Mouse (Mus musculus) heart, postnatal 0 days (tissue): ENCODE measurements at regions not wholly inside any gene's neighbourhood (a gene's known extent, or its start where the extent isn't known, plus 50 kb on each side); places are given as distances from the start of the nearest gene placed in this dataset.

Experiments
- ATAC-seq: fragments of 200-750 bp; cut with Nextera tagmentation; 2 replicates; pipeline ENCODE4 v1.8.0; 2017; ENCODE audit warnings: low read depth, moderate number of reproducible peaks, moderate library complexity; ENCODE audit not compliant: insufficient read depth
- DNase-seq: peaks from one replicate; pipeline ENCODE4 v3.0.0-alpha.2; 2016; ENCODE audit warnings: low spot score
- H3K27ac ChIP-seq: fragments of 300-500 bp; sonication (generic); 2 replicates; pipeline ENCODE4 v1.5.1; 2014; ENCODE audit warnings: low read depth, mild to moderate bottlenecking
- H3K27me3 ChIP-seq: fragments of 300-500 bp; sonication (generic); 2 replicates; pipeline ENCODE4 v1.6.1; 2014; ENCODE audit warnings: low read length, mixed read lengths; ENCODE audit not compliant: control insufficient read depth, insufficient read depth
- H3K36me3 ChIP-seq: fragments of 300-500 bp; sonication (generic); replicated peaks from 2 replicates; pipeline ENCODE4 v1.6.1; 2014; ENCODE audit warnings: low read length, mixed read lengths; ENCODE audit not compliant: control insufficient read depth, insufficient read depth
- H3K4me1 ChIP-seq: fragments of 300-500 bp; sonication (generic); 2 replicates; pipeline ENCODE4 v1.6.1; 2014; ENCODE audit warnings: antibody characterized with exemption; ENCODE audit not compliant: control insufficient read depth, insufficient read depth
- H3K4me2 ChIP-seq: fragments of 300-500 bp; sonication (generic); 2 replicates; pipeline ENCODE4 v1.6.1; 2014; ENCODE audit warnings: low read depth, mild to moderate bottlenecking, low read length, moderate library complexity
- H3K4me3 ChIP-seq: fragments of 300-500 bp; sonication (generic); 2 replicates; pipeline ENCODE4 v1.5.1; 2014; ENCODE audit warnings: low read depth, low read length
- H3K9ac ChIP-seq: fragments of 300-500 bp; sonication (generic); replicated peaks from 2 replicates; pipeline ENCODE4 v1.6.1; 2014; ENCODE audit warnings: low read depth, low read length, mixed read lengths
- H3K9me3 ChIP-seq: fragments of 300-500 bp; sonication (generic); replicated peaks from 2 replicates; pipeline ENCODE4 v1.6.1; 2016; ENCODE audit warnings: low read length; ENCODE audit not compliant: control insufficient read depth
- CTCF ChIP-seq: IDR thresholded peaks from 2 replicates; pipeline ENCODE4 v1.5.1; 2016; ENCODE audit warnings: antibody characterized with exemption, control low read depth, low read depth
- EP300 ChIP-seq: IDR thresholded peaks from 2 replicates; pipeline ENCODE4 v1.6.1; 2016; ENCODE audit warnings: antibody characterized with exemption, low read depth
- WGBS: fragments of 180-500 bp; shearing (Covaris S2); extraction: QIAGEN DNeasy Blood & Tissue Kit; methylation state at CpG from one replicate; pipeline ENCODE4 v1.1.7; 2014; 5-methylcytosine and 5-hydroxymethylcytosine counted together

DNA sequence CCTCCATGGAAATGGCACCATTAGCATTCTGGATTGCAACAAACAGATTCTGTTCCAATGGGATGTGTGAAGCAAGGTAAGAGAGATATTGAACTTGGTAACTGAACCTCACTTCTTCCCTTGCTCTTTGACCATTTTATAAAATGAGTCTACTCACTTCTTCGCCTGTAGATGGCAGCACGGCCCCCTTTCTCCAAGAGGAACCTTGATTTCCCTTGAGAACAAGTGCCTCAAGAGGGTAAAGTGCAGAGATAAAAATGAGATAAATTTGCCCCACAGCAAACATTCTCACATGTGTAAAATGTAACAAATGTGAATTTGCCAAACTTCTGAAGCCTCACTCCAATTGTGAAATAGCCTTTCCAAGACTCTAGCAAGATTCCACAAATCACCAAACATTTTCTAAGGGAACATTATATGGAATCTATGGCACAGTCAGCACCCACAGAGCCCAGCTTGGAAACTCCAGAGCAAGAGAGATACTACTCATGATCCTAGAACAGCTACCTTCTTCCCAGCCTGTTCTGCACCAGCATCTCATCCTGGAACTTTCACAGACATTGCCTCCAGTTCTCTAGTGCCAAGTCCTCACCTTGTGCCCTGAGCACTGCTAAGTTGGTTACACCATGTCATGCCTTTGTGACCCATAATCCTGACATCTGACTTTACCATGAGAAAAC, 60.3 kb upstream of the Trabd2b start:
- WGBS = 4% methylated on average over 2 of the region's 2 CpGs
- ATAC-seq (no peak), DNase-seq (no peak)
- Histone ChIP-seq H3K9ac (no peak overlapping the region), H3K4me3 (no peak overlapping the region), H3K36me3 (no peaks in the 10 kb centered on the region), H3K4me2 (no peak overlapping the region), H3K9me3 (no peaks in the 10 kb centered on the region), H3K27me3 (peaks cover 10% of the 10 kb centered on the region), H3K27ac (no peak overlapping the region), H3K4me1 (no peaks in the 10 kb centered on the region)
- TF ChIP-seq EP300 = no peak
- TF ChIP-seq CTCF = peak; percentile 79

DNA sequence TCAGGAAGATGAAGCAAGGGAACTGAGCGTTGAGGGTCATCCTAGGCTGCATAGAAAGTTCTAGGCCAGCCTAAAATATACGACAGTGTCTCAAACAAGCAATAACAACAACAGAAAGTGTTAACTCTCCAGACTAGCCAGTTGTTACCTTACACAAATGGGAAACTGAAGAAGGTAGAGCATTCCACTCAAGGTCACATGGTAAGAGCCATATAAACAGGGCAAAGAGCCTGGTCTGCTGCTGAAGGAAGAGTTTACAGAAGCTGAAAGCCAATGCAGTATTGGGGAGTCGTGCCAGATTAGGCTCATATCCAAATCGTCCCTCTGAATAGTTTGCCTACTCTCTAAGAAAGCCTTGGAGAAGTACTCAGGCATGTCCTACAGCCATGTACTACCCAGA, 59.6 kb upstream of the Trabd2b start:
- no peaks in the 10 kb centered on the region for H3K9me3 ChIP-seq
- DNase-seq (no peak), ATAC-seq (no peak)
- TF ChIP-seq CTCF (no peak), EP300 (no peak)
- WGBS = 66% methylated on average over 4 of the region's 4 CpGs
- no peak overlapping the region for H3K9ac ChIP-seq
- H3K27me3 ChIP-seq = peaks cover 10% of the 10 kb centered on the region
- H3K4me3 ChIP-seq = no peak overlapping the region
- H3K36me3 ChIP-seq = no peaks in the 10 kb centered on the region
- no peaks in the 10 kb centered on the region for H3K4me1 ChIP-seq
- no peak overlapping the region for H3K4me2 ChIP-seq
- H3K27ac ChIP-seq = no peak overlapping the region

DNA sequence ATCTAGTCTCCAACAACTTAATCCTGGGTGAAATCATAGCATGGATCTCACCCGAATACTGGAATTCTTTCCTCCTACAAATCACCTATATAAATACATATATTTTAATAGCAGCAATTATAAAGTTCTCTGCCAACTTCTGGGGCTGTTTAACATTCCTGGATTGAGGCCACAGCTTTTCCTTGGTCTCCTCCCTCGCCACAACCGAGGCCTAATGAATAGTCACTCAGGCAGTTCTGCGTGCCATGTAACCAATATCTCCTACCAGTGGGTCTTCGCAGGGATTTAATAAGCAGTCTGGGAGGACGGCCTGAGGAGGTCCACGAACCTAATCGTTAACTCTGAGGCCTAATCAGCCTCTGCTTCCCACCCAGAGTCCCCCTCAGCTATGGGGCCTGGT, 56.9 kb upstream of the Trabd2b start:
- 68% methylated on average over 8 of the region's 8 CpGs for WGBS
- no peak for DNase-seq
- Histone ChIP-seq H3K27me3 (peaks cover 13% of the 10 kb centered on the region), H3K27ac (no peak overlapping the region), H3K4me1 (no peaks in the 10 kb centered on the region), H3K36me3 (no peaks in the 10 kb centered on the region), H3K9me3 (no peaks in the 10 kb centered on the region), H3K9ac (no peak overlapping the region), H3K4me2 (no peak overlapping the region), H3K4me3 (no peak overlapping the region)
- ATAC-seq = no peak
- TF ChIP-seq EP300 = no peak
- TF ChIP-seq CTCF = no peak

DNA sequence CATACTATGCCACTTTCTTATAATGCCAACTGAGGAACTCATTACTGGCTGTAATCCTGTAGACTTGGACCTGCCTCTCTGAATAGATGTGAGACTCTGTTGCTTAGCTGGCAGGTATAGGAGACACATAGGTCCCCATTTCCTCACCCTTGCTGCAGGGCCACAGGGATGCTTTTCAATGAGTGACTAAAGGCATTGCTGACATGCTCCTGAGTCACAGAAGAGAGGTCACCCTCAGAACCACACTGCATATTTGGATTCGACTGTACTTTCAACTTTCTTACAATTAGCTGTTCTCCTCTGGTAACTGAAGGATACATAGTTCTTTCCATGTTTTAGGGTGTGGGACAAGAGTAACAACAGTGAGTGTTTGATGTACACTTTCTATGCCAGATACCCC, 55.2 kb upstream of the Trabd2b start:
- 0 out of 2 replicates have a peak, but pooled peaks cover 6% of the 10 kb centered on the region for H3K27me3 ChIP-seq
- H3K4me2 ChIP-seq = no peak overlapping the region
- ATAC-seq = no peak
- no peak overlapping the region for H3K27ac ChIP-seq
- H3K4me1 ChIP-seq = 0 out of 2 replicates have a peak, but pooled peaks cover under 1% of the 10 kb centered on the region
- DNase-seq = no peak
- TF ChIP-seq EP300 (no peak), CTCF (no peak)
- no peaks in the 10 kb centered on the region for H3K9me3 ChIP-seq
- H3K36me3 ChIP-seq = no peaks in the 10 kb centered on the region
- H3K4me3 ChIP-seq = no peak overlapping the region
- H3K9ac ChIP-seq = no peak overlapping the region
- 56% methylated on average over 1 of the region's 1 CpGs for WGBS

DNA sequence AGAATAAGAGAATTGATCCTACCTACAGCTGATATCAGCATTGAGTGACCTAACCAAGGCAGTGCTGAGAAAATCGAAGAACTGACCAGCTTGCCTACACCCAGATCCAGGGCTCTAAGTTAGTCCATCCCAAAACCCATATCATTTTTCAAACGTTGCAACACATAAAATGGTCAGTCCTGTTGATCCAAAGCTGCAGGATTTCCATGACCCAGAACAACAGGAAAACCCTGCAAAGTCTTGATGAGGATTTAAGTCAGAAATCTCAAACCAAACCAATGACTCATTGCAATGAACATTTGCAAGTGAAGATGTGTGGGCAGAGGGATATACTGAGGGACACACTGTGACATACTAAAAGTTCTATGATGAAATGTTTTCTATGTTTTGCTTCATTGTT, 53.5 kb upstream of the Trabd2b start:
- Histone ChIP-seq H3K27me3 (0 out of 2 replicates have a peak, but pooled peaks cover 6% of the 10 kb centered on the region), H3K27ac (no peak overlapping the region), H3K36me3 (no peaks in the 10 kb centered on the region), H3K4me3 (no peak overlapping the region), H3K9me3 (no peaks in the 10 kb centered on the region), H3K4me1 (peaks cover 18% of the 10 kb centered on the region), H3K9ac (no peak overlapping the region), H3K4me2 (no peak overlapping the region)
- 70% methylated on average over 2 of the region's 2 CpGs for WGBS
- ATAC-seq = no peak
- TF ChIP-seq CTCF = no peak
- TF ChIP-seq EP300 = no peak
- no peak for DNase-seq
